Mouse (Mus musculus): ENCODE measurements around the gene Rad51b.

- TF ChIP-seq EP300 (IDR thresholded peaks at IDR 0.05; ENCODE audit: low read length) (no peak), POLR2A (IDR thresholded peaks at IDR 0.05; ENCODE audit: low read depth, low read length) (no peak), E2F4 (IDR thresholded peaks at IDR 0.05; ENCODE audit: insufficient replicate concordance, low read depth, low read length) (no peak), CHD1 (IDR thresholded peaks at IDR 0.05; ENCODE audit: low read depth, low read length) (no peak), MXI1 (IDR thresholded peaks at IDR 0.05; ENCODE audit: low read depth, low read length) (no peak), HCFC1 (IDR thresholded peaks at IDR 0.05; ENCODE audit: low read depth, low read length) (no peak), MAX (IDR thresholded peaks at IDR 0.05; ENCODE audit: low read length) (no peak), CTCF (conservative IDR thresholded peaks at IDR 0.05 in 1 of 2, IDR thresholded peaks at IDR 0.05 in 1 of 2; ENCODE audit: low read depth in 2 of 2, low read length in 2 of 2) (no peak), NRF1 (IDR thresholded peaks at IDR 0.05; ENCODE audit: low read depth, low read length) (no peak), MAFK (IDR thresholded peaks at IDR 0.05; ENCODE audit: insufficient replicate concordance, low read length) (no peak), BHLHE40 (IDR thresholded peaks at IDR 0.05; ENCODE audit: low read depth, low read length) (peak; percentile 17; the same call in 1 of the 2 replicates)
Observed at GRCm38 (mm10) chr12:79858336-79858735, 561.3 kb downstream of the Rad51b start.
